Mouse (Mus musculus) intestine, embryonic 16.5 days (tissue): ENCODE data around the gene Pex1. TPM values are rescaled to one million over a fixed set of nuclear protein-coding genes. Genes with fewer than 3 reads are reported as not detected.

Experiments
- ATAC-seq: fragments of 200-750 bp; cut with Nextera tagmentation; 2 replicates; pipeline ENCODE4 v1.8.0; 2017; ENCODE audit warnings: moderate TSS enrichment, moderate library complexity
- H3K27ac ChIP-seq: fragments of 300-500 bp; sonication (generic); 2 replicates; pipeline ENCODE4 v1.5.1; 2014; ENCODE audit warnings: mild to moderate bottlenecking, low read length
- H3K27me3 ChIP-seq: fragments of 300-500 bp; sonication (generic); replicated peaks from 2 replicates; pipeline ENCODE4 v1.6.1; 2014; ENCODE audit warnings: low read length, control low read depth, mixed read lengths; ENCODE audit not compliant: control insufficient read depth, insufficient read depth
- H3K36me3 ChIP-seq: fragments of 300-500 bp; sonication (generic); 2 replicates; pipeline ENCODE4 v1.6.1; 2014; ENCODE audit warnings: low read length, control low read depth; ENCODE audit not compliant: control insufficient read depth, insufficient read depth
- H3K4me1 ChIP-seq: fragments of 300-500 bp; sonication (generic); 2 replicates; pipeline ENCODE4 v1.6.1; 2014; ENCODE audit warnings: low read length, control low read depth, mixed read lengths; ENCODE audit not compliant: control insufficient read depth, insufficient read depth
- H3K4me2 ChIP-seq: fragments of 300-500 bp; sonication (generic); 2 replicates; pipeline ENCODE4 v1.6.1; 2014; ENCODE audit warnings: low read depth, low read length, control low read depth
- H3K4me3 ChIP-seq: fragments of 300-500 bp; sonication (generic); 2 replicates; pipeline ENCODE4 v1.5.1; 2014; ENCODE audit warnings: mild to moderate bottlenecking, low read length
- H3K9ac ChIP-seq: fragments of 300-500 bp; sonication (generic); 2 replicates; pipeline ENCODE4 v1.6.1; 2014; ENCODE audit warnings: low read depth, low read length
- H3K9me3 ChIP-seq: fragments of 300-500 bp; sonication (generic); 2 replicates; pipeline ENCODE4 v1.6.1; 2016; ENCODE audit warnings: low read length, control low read depth; ENCODE audit not compliant: control insufficient read depth
- WGBS: fragments of 180-500 bp; shearing (Covaris S2); extraction: QIAGEN DNeasy Blood & Tissue Kit; methylation state at CpG from one replicate; pipeline ENCODE4 v1.1.7; 2014; 5-methylcytosine and 5-hydroxymethylcytosine counted together
- polyA plus RNA-seq: library from polyadenylated mRNA; unstranded; fragments of >200 nt; fragmentation: Nextera tagmentation; extraction: Ambion mirVana; gene quantifications from 2 replicates; pipeline ENCODE4 v1.2.1, GENCODE M21; 2015

The Pex1 gene
- polyA plus RNA-seq, result 17.0 and 18.9 TPM in 2 replicates

DNA sequence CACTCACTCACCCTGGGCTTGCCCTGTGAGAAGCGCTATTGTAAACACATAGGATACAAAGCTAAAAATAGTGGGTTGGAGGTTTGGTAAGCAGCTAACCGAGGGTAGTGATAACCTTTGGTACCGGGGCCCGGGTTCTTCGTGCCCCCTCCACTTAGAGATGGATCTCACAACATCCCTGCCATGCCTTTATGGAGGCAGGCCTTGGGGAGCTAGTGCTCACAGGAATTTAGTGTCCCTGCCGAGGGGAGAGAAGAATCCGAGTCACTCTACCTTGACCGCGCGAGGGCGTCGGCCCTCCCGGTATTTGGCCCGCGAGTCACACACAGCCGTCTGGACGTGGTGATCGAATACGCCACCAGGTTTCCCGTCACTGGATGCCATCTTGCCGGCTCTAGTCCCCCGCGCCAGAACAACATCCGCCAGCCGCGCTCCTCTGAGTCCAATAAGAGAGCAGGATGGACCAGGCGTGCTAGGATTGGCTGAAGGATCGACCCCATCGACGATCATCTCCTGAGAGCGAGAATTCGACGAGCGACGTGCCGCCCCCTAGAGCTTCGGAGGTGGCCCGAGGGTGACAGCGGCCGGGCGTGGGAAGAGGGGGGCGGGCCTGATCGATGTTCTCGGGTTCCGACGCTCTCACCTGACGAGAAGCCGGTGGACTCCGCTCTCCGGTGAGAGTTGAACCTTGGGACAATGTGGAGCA is at the start of gene Pex1:
Gene Pex1 (plus strand): TSS at position 374 of the 706 bp plus-strand sequence.
- WGBS, result under 1% methylated on average over 50 of the region's 50 CpGs
- peak within 1 kb of the TSS; percentile 68 for H3K4me3 ChIP-seq
- H3K9ac ChIP-seq, result peak within 1 kb of the TSS; percentile 82
- peak; percentile 98 for ATAC-seq
- peak within 1 kb of the TSS; percentile 92 for H3K4me2 ChIP-seq
- H3K27me3 ChIP-seq, result no peaks in the 10 kb centered on the region
- H3K27ac ChIP-seq, result peak within 1 kb of the TSS; percentile 67
- no peaks in the 10 kb centered on the region; the same call in 1 of the 2 replicates for H3K36me3 ChIP-seq
- H3K4me1 ChIP-seq, result peaks cover 12% of the 10 kb centered on the region
- no peaks in the 10 kb centered on the region for H3K9me3 ChIP-seq

DNA sequence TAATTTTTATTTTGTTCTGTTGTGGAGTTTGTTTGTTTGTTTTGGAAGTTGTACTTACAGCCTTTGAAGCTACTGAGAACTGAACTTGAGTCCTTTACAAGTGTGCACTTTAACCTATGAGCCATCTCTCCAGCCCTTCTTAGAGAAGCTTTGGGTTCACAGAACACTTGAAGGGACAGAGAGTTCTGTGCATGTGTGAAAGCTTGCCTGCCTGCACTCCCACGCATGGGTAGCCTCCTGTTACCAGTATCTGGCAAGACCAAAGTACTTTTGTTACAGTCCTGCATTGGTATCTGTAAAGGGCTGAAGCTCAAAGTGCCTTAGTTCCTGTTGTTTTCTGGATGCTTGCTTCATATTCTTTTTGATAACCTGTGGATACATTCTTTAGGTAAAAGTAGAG is 49.6 kb upstream of the Pex1 start:
- Histone ChIP-seq H3K9me3 (no peaks in the 10 kb centered on the region), H3K4me3 (no peak overlapping the region), H3K36me3 (peaks cover 4% of the 10 kb centered on the region; the same call in 1 of the 2 replicates), H3K9ac (no peak overlapping the region), H3K4me2 (no peak overlapping the region), H3K4me1 (peaks cover 7% of the 10 kb centered on the region), H3K27ac (no peak overlapping the region), H3K27me3 (no peaks in the 10 kb centered on the region)
- ATAC-seq, result no peak
- WGBS, result 81% methylated on average over 1 of the region's 1 CpGs

DNA sequence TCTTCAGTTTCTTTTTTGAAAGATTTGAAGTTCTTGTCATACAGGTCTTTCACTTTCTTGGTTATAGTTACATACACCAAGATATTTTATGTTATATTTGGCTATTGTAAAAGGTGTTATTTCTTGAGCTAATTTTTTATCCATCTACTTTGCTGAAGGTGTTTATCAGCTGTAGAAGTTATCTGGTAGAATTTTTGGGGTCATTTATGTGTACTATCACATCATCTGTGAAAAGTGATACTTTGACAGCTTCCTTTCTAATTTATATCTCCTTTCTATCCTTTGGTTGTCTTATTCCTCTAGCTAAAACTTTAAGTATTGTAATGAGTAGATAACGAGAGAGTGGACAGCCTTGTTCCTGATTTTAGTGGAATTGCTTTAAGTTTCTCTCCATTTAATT is 44.4 kb upstream of the Pex1 start:
- no peaks in the 10 kb centered on the region for H3K9me3 ChIP-seq
- no peak overlapping the region for H3K4me2 ChIP-seq
- no peaks in the 10 kb centered on the region for H3K4me1 ChIP-seq
- no peak overlapping the region for H3K27ac ChIP-seq
- no peak overlapping the region for H3K9ac ChIP-seq
- WGBS, result 98% methylated on average over 1 of the region's 1 CpGs
- no peaks in the 10 kb centered on the region for H3K27me3 ChIP-seq
- H3K4me3 ChIP-seq, result no peak overlapping the region
- ATAC-seq, result no peak
- peaks cover 4% of the 10 kb centered on the region; the same call in 1 of the 2 replicates for H3K36me3 ChIP-seq

DNA sequence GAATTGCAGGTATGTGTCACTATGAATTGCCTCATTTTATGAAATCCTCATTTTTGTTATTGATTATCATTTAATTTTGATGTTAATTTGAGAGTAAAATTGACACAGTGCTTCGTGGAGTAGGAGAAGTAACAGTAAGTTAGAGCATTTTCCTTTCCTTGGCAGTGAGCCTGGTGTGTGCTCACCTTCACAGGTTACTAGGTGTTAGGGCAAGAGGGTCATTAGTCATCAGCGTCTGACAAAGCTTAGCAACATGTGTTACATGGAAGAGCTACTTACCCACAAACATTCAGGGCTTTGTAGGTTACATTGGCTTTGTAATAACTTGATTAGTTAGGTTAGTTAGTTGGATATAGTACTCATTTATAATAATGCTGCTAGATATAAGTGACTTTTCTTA is 41.7 kb upstream of the Pex1 start:
- Histone ChIP-seq H3K9ac (no peak overlapping the region), H3K27me3 (no peaks in the 10 kb centered on the region), H3K36me3 (0 out of 2 replicates have a peak, but pooled peaks cover 3% of the 10 kb centered on the region), H3K9me3 (no peaks in the 10 kb centered on the region), H3K4me1 (no peaks in the 10 kb centered on the region), H3K4me2 (no peak overlapping the region), H3K4me3 (no peak overlapping the region), H3K27ac (no peak overlapping the region)
- WGBS, result 85% methylated on average over 2 of the region's 2 CpGs
- ATAC-seq, result no peak

DNA sequence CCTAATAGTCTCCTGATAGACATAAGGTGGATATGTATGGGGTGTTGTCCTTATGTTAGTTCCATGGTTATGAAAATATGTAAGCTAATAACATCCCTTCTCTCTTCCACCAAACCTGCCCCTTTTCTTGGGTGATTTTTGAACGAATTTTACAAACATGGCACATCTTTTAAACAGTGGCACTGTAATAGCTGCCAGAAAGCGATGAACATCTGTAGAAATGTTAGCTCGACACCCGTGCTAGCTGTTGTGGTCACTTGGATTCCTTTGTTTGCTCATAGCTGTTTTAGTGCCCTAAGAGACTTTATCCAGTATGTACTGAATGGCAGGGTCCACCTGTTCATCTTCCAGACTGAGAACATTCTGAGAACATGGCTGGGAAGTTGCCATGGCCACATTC is 24.6 kb upstream of the Pex1 start, which contains the start of gene 1700109H08Rik:
Gene 1700109H08Rik (plus strand): TSS at position 301 of the 400 bp plus-strand sequence.
- Histone ChIP-seq H3K27ac (no peak within 1 kb of the TSS), H3K36me3 (peaks cover 33% of the 10 kb centered on the region), H3K4me1 (no peaks in the 10 kb centered on the region), H3K27me3 (no peaks in the 10 kb centered on the region), H3K4me3 (no peak within 1 kb of the TSS), H3K9me3 (peaks cover 6% of the 10 kb centered on the region; the same call in 1 of the 2 replicates), H3K9ac (no peak within 1 kb of the TSS), H3K4me2 (no peak within 1 kb of the TSS)
- ATAC-seq, result no peak
- 91% methylated on average over 4 of the region's 4 CpGs for WGBS

DNA sequence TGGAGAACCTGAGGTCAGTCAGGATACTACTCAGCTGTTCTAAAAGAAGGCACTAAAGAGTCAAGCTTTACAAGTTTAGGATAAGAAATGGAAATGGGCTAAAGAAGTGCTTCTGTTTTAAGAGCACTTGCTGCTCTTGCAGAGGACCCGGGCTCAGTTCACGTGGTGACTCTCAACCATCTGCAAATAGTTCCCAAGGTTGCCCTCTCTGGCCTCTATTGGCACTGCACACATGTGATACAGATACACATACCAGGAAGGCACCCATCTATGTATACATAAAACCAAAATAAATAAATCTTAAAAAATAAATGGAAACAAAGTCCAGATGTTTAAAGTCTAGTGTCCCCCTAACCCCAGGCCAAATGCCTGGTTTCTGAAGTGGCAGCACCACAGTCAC is 21.0 kb upstream of the Pex1 start:
- no peak overlapping the region for H3K9ac ChIP-seq
- no peaks in the 10 kb centered on the region for H3K27me3 ChIP-seq
- peaks cover 6% of the 10 kb centered on the region; the same call in 1 of the 2 replicates for H3K9me3 ChIP-seq
- no peak overlapping the region for H3K27ac ChIP-seq
- H3K36me3 ChIP-seq, result peaks cover 46% of the 10 kb centered on the region
- WGBS, result 93% methylated on average over 2 of the region's 2 CpGs
- H3K4me1 ChIP-seq, result no peaks in the 10 kb centered on the region
- H3K4me2 ChIP-seq, result no peak overlapping the region
- no peak overlapping the region for H3K4me3 ChIP-seq
- no peak for ATAC-seq

DNA sequence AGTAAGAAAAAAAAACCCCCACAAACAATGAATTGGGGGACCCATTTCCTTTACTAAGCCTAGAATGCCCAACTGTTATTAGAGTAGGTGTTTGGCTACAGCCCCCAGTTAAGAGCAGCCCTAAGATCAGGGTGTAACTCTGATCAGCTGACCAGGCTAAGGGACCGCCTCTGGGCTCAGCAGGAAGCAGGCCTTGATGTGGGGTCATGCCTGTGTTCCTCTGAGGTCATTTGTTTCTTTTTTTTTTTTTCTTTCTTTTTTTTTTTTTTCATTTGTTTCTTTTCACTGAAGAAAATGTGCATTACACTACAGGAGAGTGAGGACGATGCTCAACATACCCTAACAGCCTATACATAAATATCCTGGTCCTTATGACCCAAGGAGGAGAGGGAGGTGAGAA is 17.9 kb upstream of the Pex1 start:
- no peak overlapping the region for H3K4me2 ChIP-seq
- no peaks in the 10 kb centered on the region for H3K27me3 ChIP-seq
- H3K9me3 ChIP-seq, result peaks cover 6% of the 10 kb centered on the region; the same call in 1 of the 2 replicates
- no peaks in the 10 kb centered on the region for H3K4me1 ChIP-seq
- H3K27ac ChIP-seq, result no peak overlapping the region
- no peak for ATAC-seq
- no peak overlapping the region for H3K4me3 ChIP-seq
- no peak overlapping the region for H3K9ac ChIP-seq
- WGBS, result 98% methylated on average over 2 of the region's 2 CpGs
- peaks cover 39% of the 10 kb centered on the region for H3K36me3 ChIP-seq

DNA sequence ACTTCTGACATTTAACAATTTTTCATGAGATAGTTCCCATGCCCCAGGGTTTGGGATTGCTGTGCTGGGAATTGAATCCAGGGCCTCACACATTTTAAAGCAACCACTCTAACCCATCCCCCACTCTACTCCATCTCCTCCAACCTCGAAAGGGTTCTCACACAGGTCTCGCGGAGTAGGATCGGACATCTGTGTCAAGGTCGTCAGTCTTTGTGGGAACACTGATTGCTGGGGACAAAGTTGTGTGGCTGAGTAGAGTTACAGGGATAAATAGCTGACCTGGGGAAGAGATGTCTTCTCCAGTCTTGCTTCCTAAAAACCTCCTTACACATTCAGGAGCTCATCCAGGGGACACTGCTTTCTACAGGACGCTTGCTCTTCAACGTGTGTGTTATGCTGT is 16.8 kb upstream of the Pex1 start:
- Histone ChIP-seq H3K27ac (no peak overlapping the region), H3K27me3 (no peaks in the 10 kb centered on the region), H3K4me1 (no peaks in the 10 kb centered on the region), H3K9me3 (peaks cover 6% of the 10 kb centered on the region; the same call in 1 of the 2 replicates), H3K9ac (no peak overlapping the region), H3K4me2 (no peak overlapping the region), H3K36me3 (peaks cover 33% of the 10 kb centered on the region), H3K4me3 (no peak overlapping the region)
- no peak for ATAC-seq
- WGBS, result 94% methylated on average over 7 of the region's 7 CpGs

DNA sequence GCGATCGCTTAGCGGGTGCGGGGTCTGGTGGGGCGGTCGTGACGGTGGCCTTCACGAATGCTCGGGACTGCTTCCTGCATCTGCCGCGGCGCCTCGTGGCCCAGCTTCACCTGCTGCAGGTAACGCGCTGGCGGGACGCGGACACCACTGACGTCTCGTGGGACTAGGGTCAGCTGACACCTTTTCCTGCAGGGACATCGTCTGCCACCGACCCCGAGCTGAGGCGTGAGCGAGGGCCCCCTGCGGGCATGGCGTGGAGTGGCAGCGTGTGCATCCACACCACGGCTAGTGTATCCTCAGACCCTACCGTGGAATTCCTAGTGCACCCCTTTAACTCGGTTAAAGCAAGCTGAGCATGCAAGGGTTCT is 517 bp downstream of the Pex1 start, which contains the start of gene Rbm48:
Gene Rbm48 (minus strand): TSS at position 187 of the 368 bp plus-strand sequence.
- WGBS, result under 1% methylated on average over 31 of the region's 31 CpGs
- peak within 1 kb of the TSS; percentile 92 for H3K4me2 ChIP-seq
- ATAC-seq, result peak; percentile 87
- no peaks in the 10 kb centered on the region; the same call in 1 of the 2 replicates for H3K36me3 ChIP-seq
- peak within 1 kb of the TSS; percentile 67 for H3K27ac ChIP-seq
- peaks cover 12% of the 10 kb centered on the region for H3K4me1 ChIP-seq
- no peaks in the 10 kb centered on the region for H3K27me3 ChIP-seq
- H3K9me3 ChIP-seq, result no peaks in the 10 kb centered on the region
- H3K4me3 ChIP-seq, result peak within 1 kb of the TSS; percentile 68
- H3K9ac ChIP-seq, result peak within 1 kb of the TSS; percentile 82
